Mouse (Mus musculus) hindbrain, embryonic 14.5 days (tissue): ENCODE results near the gene Cxadr. TPM values are rescaled to one million over a fixed set of nuclear protein-coding genes. Genes with fewer than 3 reads are reported as not detected.
A peak's percentile ranks its signal among the peaks of the same experiment; 100 is the strongest.

Experiments used
- ATAC-seq: fragments of 200-750 bp; cut with Nextera tagmentation; 2 replicates; pipeline ENCODE4 v1.8.0; 2017; ENCODE audit warnings: moderate number of reproducible peaks, mild to moderate bottlenecking, moderate TSS enrichment, moderate library complexity; ENCODE audit not compliant: low FRiP score
- DNase-seq: peaks from one replicate; pipeline ENCODE4 v3.0.0-alpha.2; 2015; ENCODE audit warnings: low spot score
- H3K27ac ChIP-seq: fragments of 300-500 bp; sonication (generic); 2 replicates; pipeline ENCODE4 v1.5.1; 2014; ENCODE audit warnings: mild to moderate bottlenecking, moderate library complexity
- H3K27me3 ChIP-seq: fragments of 300-500 bp; sonication (generic); 2 replicates; pipeline ENCODE4 v1.6.1; 2014; ENCODE audit warnings: mild to moderate bottlenecking, low read length, mixed read lengths; ENCODE audit not compliant: control insufficient read depth, insufficient read depth
- H3K36me3 ChIP-seq: fragments of 300-500 bp; sonication (generic); replicated peaks from 2 replicates; pipeline ENCODE4 v1.6.1; 2014; ENCODE audit not compliant: control insufficient read depth, insufficient read depth
- H3K4me1 ChIP-seq: fragments of 300-500 bp; sonication (generic); replicated peaks from 2 replicates; pipeline ENCODE4 v1.6.1; 2014; ENCODE audit warnings: antibody characterized with exemption, low read length, mixed read lengths; ENCODE audit not compliant: control insufficient read depth, insufficient read depth
- H3K4me2 ChIP-seq: fragments of 300-500 bp; sonication (generic); replicated peaks from 2 replicates; pipeline ENCODE4 v1.6.1; 2014; ENCODE audit warnings: mild to moderate bottlenecking, moderate library complexity
- H3K4me3 ChIP-seq: fragments of 300-500 bp; sonication (generic); replicated peaks from 2 replicates; pipeline ENCODE4 v1.5.1; 2014; ENCODE audit warnings: mild to moderate bottlenecking, low read length
- H3K9ac ChIP-seq: fragments of 300-500 bp; sonication (generic); 2 replicates; pipeline ENCODE4 v1.6.1; 2014
- H3K9me3 ChIP-seq: fragments of 300-500 bp; sonication (generic); 2 replicates; pipeline ENCODE4 v1.6.1; 2016; ENCODE audit warnings: low read length; ENCODE audit not compliant: control insufficient read depth
- WGBS: fragments of 180-500 bp; shearing (Covaris S2); extraction: QIAGEN DNeasy Blood & Tissue Kit; methylation state at CpG from one replicate; pipeline ENCODE4 v1.1.7; 2014; 5-methylcytosine and 5-hydroxymethylcytosine counted together
- polyA plus RNA-seq: library from polyadenylated mRNA; unstranded; fragments of >200 nt; fragmentation: Nextera tagmentation; extraction: Ambion mirVana; gene quantifications from 2 replicates; pipeline ENCODE4 v1.2.1, GENCODE M21; 2014

The Cxadr gene
- polyA plus RNA-seq, 1 experiment from 2014 or later: 107 TPM

- no peak for DNase-seq
- no peak overlapping the region for H3K9ac ChIP-seq
- H3K9me3 ChIP-seq: no peaks in the 10 kb centered on the region
- 71% methylated on average over 7 of the region's 7 CpGs for WGBS
- no peaks in the 10 kb centered on the region for H3K27me3 ChIP-seq
- ATAC-seq: no peak
- H3K27ac ChIP-seq: no peak overlapping the region
- H3K4me3 ChIP-seq: no peak overlapping the region
- peaks cover 28% of the 10 kb centered on the region for H3K4me1 ChIP-seq
- H3K4me2 ChIP-seq: no peak overlapping the region
- no peaks in the 10 kb centered on the region for H3K36me3 ChIP-seq
These were observed 18.4 kb downstream of the Cxadr start for GRCm38 (mm10) chr16:78319711-78320110.

GRCm38 (mm10) chr16:78321559-78321958, 20.3 kb downstream of the Cxadr start:
- peak overlapping the region; percentile 31 for H3K4me2 ChIP-seq
- H3K9me3 ChIP-seq: no peaks in the 10 kb centered on the region
- H3K4me1 ChIP-seq: peaks cover 27% of the 10 kb centered on the region
- no peak overlapping the region for H3K9ac ChIP-seq
- H3K27ac ChIP-seq: peak overlapping the region; percentile 38; the same call in 1 of the 2 replicates
- no peak for ATAC-seq
- no peaks in the 10 kb centered on the region for H3K27me3 ChIP-seq
- peaks cover 16% of the 10 kb centered on the region for H3K36me3 ChIP-seq
- WGBS: 4% methylated on average over 7 of the region's 7 CpGs
- no peak overlapping the region for H3K4me3 ChIP-seq
- DNase-seq: no peak

DNA sequence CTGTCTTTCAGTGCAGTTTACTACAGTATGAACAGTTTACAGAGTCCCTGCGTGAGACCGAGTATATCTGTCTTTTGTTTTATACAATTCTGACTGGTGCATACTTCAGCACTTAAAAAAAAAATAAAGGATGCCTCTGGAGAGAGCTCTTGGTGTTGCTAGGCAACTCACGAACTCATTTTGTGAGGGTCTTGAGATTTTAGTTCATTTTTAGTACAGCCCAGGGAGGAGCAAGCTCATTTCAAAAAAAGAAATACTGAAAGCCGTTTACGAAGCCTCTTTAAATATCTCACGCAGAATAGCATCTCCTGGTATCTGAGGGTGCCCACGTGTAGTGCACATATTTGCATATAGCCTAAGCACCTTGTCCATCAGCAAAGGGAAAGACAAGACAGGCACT, 20.9 kb downstream of the Cxadr start:
- no peaks in the 10 kb centered on the region for H3K27me3 ChIP-seq
- H3K9me3 ChIP-seq: no peaks in the 10 kb centered on the region
- WGBS: 10% methylated on average over 7 of the region's 7 CpGs
- H3K36me3 ChIP-seq: peaks cover 22% of the 10 kb centered on the region
- no peak for ATAC-seq
- peak overlapping the region; percentile 31 for H3K4me2 ChIP-seq
- H3K27ac ChIP-seq: peak overlapping the region; percentile 38; the same call in 1 of the 2 replicates
- peak overlapping the region; percentile 5; the same call in 1 of the 2 replicates for H3K9ac ChIP-seq
- peaks cover 27% of the 10 kb centered on the region for H3K4me1 ChIP-seq
- H3K4me3 ChIP-seq: no peak overlapping the region
- DNase-seq: peak; percentile 40

DNA sequence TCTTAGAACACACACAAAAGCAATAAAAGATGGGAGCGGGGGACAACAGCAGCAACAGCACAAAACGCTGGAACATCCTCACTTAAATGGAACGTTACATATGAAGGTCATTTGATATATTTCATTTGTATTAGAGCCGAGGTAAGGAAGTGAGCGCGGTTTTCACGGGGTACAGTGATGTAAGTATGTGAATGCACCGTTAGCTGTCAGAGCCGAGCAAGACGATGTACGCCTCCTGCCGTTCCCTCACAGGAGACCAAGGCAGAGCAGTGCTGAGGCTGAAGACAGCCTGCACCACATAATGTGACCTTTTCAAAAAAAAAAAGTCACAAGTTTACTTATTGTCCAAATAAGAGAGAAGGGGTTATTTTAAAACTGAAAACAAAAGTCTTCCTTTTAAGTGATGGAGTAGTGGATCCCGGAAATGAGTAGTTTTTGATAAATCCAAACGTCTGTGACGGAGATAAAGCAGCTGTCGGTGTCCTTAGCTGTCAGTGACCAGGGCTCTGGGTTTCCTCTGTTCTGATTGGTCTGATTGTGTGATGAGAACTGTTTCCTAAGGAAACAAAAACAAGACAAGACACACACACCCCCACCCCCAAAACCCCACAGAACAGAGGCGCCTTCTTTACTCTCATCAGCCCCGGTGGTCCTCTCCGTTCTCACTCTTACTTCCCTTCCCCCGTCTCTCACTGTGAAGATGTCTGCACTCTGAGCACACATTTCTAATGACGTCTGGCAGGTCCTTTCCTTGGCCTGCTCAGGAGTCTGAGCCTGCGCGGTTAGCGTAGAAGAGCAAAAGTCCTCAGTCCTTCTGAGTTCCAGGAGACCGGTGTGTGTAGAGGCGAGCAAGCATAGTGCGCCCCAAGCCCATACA, 24.9 kb downstream of the Cxadr start:
- H3K9me3 ChIP-seq: no peaks in the 10 kb centered on the region
- DNase-seq (no peak), ATAC-seq (no peak)
- no peak overlapping the region for H3K4me3 ChIP-seq
- no peak overlapping the region for H3K4me2 ChIP-seq
- peaks cover 62% of the 10 kb centered on the region for H3K36me3 ChIP-seq
- no peak overlapping the region for H3K27ac ChIP-seq
- H3K27me3 ChIP-seq: no peaks in the 10 kb centered on the region
- 80% methylated on average over 27 of the region's 27 CpGs for WGBS
- H3K4me1 ChIP-seq: peaks cover 18% of the 10 kb centered on the region
- no peak overlapping the region for H3K9ac ChIP-seq

DNA sequence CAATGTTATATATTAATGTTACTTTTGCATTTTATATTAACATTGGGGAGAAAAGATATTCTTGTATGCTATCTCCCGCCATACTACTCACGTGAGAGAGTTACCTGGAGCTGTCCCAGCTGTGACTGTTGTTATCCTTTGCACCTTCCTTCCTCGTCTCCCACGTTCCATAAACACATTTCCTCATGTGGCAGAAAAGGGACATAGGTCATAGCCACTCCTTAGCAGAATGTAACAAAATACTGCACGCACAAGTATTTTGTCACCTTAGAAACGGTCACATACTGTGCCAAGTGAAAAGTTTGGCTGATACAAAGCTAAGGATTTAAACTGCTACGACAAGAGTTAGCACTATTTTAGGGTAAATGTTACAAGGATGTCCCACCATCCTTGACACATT, 26.3 kb downstream of the Cxadr start:
- Histone ChIP-seq H3K36me3 (peaks cover 75% of the 10 kb centered on the region), H3K4me1 (peaks cover 6% of the 10 kb centered on the region; the same call in 1 of the 2 replicates), H3K4me2 (no peak overlapping the region), H3K9me3 (no peaks in the 10 kb centered on the region), H3K4me3 (no peak overlapping the region), H3K9ac (no peak overlapping the region), H3K27me3 (no peaks in the 10 kb centered on the region), H3K27ac (no peak overlapping the region)
- 89% methylated on average over 7 of the region's 7 CpGs for WGBS
- no peak for DNase-seq
- no peak for ATAC-seq

GRCm38 (mm10) chr16:78327999-78328398, 26.7 kb downstream of the Cxadr start:
- Histone ChIP-seq H3K36me3 (peaks cover 79% of the 10 kb centered on the region), H3K4me3 (no peak overlapping the region), H3K4me1 (peaks cover 2% of the 10 kb centered on the region; the same call in 1 of the 2 replicates)

DNA sequence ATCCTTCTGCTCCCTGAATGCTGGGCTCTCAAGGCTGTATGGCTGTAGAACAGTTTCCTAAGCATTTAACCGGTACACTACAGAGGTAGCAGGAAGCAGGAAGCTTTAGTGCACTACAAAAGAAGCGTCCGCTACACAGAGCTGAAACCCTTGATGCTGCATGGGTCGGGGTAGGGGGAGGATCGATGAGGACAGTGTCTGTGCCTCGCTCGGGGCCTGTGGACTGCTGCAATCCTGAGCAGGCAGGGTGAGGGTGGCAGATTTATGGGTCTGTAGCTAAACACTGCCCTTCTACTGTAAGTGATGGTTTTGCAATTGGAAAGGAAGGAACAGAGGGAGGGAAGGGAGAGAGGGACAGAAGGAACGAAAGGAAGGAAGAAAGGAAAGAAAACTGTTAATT, 35.9 kb downstream of the Cxadr start:
- Histone ChIP-seq H3K4me2 (no peak overlapping the region), H3K36me3 (peaks cover 68% of the 10 kb centered on the region), H3K9me3 (no peaks in the 10 kb centered on the region), H3K4me3 (no peak overlapping the region), H3K9ac (no peak overlapping the region), H3K27me3 (no peaks in the 10 kb centered on the region), H3K27ac (no peak overlapping the region), H3K4me1 (no peaks in the 10 kb centered on the region)
- DNase-seq (no peak), ATAC-seq (no peak)
- 71% methylated on average over 8 of the region's 8 CpGs for WGBS

More at GRCm38 (mm10) chr16:78327999-78328398, 26.7 kb downstream of the Cxadr start:
- no peak overlapping the region for H3K27ac ChIP-seq
- H3K9me3 ChIP-seq: no peaks in the 10 kb centered on the region
- no peak overlapping the region for H3K9ac ChIP-seq
- DNase-seq (no peak), ATAC-seq (no peak)
- 93% methylated on average over 12 of the region's 12 CpGs for WGBS
- H3K27me3 ChIP-seq: no peaks in the 10 kb centered on the region
- H3K4me2 ChIP-seq: no peak overlapping the region

GRCm38 (mm10) chr16:78341356-78341755, 40.1 kb downstream of the Cxadr start:
- DNase-seq: no peak
- Histone ChIP-seq H3K4me2 (no peak overlapping the region), H3K36me3 (peaks cover 27% of the 10 kb centered on the region; the same call in 1 of the 2 replicates), H3K27me3 (no peaks in the 10 kb centered on the region), H3K4me1 (no peaks in the 10 kb centered on the region), H3K9me3 (no peaks in the 10 kb centered on the region), H3K27ac (no peak overlapping the region), H3K9ac (no peak overlapping the region), H3K4me3 (no peak overlapping the region)
- WGBS: 62% methylated on average over 4 of the region's 4 CpGs
- no peak; the same call in 1 of the 2 replicates for ATAC-seq

DNA sequence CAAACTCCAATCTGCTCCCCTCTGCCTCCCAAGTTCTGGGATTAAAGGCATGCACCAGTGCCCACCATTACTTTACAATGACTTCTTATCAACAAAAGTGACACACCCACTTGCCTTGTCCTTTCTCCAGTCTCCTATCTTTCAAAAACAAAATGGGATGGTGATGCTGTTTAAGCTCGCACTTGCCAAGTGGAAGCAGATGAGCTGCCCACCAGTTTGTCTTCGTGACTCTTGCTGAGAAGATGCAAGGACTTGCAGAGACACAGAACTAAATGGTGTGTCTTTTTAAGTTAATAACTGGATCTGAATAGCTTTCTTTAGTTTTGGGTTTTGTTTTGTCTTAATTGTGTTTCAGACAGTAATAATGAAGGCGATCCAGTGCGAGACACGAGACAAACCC, 41.5 kb downstream of the Cxadr start:
- ATAC-seq: no peak
- Histone ChIP-seq H3K4me2 (no peak overlapping the region), H3K4me3 (no peak overlapping the region), H3K27me3 (no peaks in the 10 kb centered on the region), H3K9me3 (no peaks in the 10 kb centered on the region), H3K9ac (no peak overlapping the region), H3K4me1 (no peaks in the 10 kb centered on the region), H3K36me3 (peaks cover 23% of the 10 kb centered on the region; the same call in 1 of the 2 replicates), H3K27ac (no peak overlapping the region)
- 91% methylated on average over 5 of the region's 5 CpGs for WGBS
- no peak for DNase-seq
